Mouse (Mus musculus): ENCODE measurements around the gene Atp8a2.

Gene Atp8a2

DNA sequence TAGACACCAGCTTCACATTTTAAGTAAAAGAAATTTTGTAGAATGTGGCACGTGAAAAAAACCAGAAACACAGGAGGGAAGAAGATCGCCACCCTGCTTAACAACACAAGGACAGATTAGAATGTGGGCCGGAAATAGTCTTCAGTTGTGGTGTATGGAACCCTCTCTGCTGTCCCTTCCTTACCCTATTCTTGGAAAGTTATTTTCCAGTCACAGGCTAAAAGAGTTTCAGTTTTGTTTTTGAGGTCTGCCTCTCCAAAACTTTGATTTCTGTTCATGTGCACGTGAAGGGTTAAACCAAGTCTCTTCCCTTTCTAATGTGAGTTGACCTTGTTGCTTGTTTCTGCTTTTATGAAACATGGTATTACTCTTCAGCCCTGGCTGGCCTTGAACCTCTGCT, 501.8 kb downstream of the Atp8a2 start:
- DNase-seq: no peak

DNA sequence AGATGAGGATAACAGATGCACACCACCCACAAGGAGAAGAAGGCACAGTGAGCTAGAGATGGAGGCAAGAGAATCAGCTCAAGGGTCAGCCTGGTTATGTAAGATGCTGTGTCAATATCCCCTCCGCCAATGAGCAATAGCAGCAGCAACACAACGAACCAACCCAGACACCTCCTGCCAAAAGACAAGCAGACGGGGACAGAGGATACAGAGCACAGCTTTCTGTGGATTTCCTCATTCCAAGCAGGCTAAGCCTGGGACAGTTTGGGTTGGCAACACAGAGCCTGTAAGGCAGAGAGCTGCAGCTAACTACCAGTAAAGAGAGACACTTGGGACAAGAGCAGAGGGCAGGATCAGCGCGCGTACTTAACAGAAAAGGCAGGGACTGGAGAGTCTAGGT, 504.8 kb downstream of the Atp8a2 start:
- no peak for DNase-seq

DNA sequence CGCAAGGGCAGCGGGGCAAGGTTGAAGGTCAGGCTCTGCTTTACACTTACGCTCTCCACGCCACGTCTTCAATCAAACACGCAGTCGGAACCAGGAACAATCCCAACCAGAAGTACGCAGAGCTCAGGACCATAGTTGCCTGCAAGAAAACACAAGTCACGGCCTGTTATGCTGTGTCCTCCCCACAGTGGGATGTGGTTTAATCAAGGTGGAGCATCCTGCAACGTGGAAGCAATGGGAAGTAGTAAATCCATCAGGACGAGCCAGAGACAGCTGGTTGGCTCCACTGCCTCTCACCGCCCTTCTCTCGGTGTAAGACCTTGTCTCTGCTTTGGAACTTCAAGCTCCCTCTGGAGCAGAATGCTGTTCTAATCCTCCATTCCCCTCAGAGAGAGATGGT, 505.6 kb downstream of the Atp8a2 start:
- DNase-seq: no peak

DNA sequence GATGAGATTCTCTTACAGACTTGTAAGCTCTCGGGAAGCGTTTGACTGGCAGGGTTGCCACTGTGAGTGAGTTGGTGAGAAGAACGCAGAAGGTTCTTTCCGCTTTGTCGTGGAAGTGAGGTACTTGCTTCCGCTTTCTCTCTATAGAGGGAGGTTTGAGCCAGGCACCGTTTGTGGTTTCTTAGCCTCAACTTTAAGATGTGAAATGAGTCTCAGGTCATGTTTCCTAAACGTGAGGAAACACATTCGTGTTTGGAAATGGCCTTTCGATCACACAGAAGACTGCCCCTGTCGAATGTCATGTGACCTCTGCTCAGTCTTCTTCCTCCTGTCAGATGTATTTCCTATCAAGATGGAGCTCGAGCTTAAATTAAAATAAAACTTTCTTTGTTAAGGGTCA, 506.0 kb downstream of the Atp8a2 start:
- DNase-seq: no peak

DNA sequence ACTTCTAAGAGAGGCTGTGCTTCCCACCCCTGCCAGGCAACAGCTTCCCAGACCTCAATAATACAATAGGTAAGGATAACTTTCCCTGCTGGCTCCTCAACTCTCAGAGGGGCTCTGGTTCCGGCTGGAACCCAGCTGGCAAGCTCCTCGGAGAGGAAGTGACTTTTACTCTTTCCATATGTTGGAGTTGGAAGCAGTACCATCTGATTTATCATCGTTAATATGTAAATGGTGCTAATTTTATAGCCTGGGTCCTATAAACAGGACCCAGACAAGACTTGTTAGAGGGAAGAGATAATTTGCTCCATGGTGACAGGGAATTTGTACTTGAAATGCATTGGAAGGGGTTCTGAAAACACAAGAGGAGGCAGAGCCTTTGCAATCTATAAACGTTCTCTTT, 507.4 kb downstream of the Atp8a2 start:
- no peak for DNase-seq

DNA sequence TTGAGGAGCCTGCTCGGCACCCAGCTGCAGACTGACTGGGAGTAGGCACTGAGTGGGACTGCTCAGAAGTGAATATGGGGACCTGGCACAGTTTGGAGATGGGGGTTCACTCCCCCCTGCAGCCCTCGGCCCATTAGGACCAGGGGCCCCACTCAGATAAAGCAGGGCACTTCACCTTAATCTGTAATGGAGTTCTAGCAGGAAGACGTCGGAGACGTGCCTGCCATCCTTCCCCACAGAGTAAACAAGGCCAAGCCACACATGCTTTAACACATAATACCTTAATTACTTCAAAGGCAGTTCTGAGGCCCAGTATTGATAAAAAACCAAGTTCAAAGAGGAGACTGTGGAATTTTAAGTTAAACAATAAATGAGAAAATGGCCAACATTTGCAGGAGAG, 510.8 kb downstream of the Atp8a2 start:
- DNase-seq: no peak

DNA sequence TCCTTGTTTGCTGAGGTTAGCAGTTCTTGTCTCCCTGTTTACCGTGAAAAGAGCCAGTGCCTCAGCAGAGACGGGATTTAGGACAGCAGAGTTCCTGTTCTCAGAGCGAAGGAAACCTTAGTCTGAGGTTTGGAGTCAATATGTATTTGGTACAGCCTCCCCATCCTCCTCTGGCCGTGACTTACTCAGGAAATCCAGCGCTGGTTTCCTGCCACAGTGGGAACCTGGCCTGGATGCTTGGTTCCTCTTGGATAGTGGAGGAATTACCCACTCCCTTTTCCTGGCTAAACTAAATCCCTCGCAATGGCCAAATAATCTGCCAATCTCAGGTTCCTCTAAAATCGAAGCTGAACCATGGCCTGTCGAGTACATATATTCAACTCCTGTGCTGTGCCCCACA, 511.6 kb downstream of the Atp8a2 start:
- no peak for DNase-seq

DNA sequence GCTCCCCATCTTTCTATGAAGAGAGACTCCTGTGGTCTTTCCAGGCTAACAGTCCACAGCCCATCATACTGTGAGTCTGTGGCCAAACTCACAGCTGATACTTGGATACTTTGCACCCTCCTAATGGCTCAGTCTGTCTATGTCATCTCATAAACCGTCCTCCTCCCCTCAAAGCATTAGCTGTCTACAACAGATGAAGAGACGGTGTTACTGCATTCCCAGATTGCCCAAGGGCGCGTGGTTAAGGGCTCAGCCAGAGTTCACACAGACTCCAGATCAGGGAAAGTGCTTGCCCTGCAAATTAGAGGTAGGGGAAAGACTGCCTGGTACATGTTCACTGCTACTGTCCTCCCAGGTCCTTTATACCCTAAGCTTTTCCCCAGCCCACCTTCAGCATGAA, 515.1 kb downstream of the Atp8a2 start:
- DNase-seq: no peak

DNA sequence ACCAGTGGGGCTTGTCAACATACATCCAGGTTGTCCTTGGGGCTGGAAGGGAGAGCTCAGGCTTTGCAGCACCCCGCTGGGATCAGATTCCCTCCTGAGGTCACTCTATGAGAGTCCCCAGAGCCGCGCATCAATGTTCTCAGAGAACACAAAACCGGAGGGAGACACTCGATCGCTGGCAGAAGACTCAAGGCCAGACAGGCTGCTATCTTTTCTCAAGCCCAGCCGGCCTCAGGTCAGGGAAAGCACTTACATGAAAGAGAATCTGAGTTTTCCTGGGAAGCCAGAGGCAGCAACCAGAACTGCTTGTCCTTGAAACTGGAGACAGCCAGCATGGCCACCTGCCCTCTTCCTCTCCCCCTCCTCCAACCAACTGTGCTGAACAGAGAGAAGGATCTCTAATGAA, 519.4 kb downstream of the Atp8a2 start:
- DNase-seq: no peak

DNA sequence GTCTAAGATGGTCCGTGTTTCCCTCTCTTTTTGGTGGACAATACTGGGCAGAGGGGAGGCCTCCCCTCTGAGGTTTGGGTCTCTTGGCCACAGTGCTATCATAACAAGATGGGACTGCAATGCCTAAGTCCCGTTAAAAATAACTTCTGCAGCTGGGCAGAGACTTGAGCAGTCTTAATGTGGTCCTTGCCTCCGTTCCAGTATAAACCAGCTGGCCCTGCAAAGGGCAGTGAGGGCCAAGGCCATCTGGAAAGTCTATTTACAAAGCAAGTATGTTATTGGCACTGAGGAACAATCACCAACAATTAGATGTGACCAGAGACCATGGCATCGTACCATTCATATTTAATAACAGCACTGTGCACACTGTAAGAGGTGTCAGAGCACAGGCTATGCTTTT, 521.6 kb downstream of the Atp8a2 start:
- no peak for DNase-seq

DNA sequence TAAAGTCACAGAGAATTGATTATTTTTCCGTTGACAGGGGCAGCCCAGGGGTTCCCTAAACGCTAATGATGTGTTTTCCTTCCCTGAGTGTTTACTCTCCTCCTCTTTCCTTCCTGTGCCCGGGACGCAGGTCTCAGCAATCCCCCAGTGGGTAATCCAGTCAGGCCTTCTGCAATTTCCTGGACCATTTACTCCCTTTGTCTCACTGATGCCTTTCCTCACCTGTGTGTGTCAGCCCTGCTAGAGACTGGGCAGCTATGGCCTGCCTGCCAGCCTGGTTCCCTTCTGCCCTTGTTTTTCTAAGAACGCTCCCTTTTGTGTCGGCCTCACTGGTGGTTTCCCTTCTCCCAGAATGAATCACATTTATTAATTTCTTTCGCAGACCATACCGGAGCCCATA, 522.4 kb downstream of the Atp8a2 start:
- no peak for DNase-seq

DNA sequence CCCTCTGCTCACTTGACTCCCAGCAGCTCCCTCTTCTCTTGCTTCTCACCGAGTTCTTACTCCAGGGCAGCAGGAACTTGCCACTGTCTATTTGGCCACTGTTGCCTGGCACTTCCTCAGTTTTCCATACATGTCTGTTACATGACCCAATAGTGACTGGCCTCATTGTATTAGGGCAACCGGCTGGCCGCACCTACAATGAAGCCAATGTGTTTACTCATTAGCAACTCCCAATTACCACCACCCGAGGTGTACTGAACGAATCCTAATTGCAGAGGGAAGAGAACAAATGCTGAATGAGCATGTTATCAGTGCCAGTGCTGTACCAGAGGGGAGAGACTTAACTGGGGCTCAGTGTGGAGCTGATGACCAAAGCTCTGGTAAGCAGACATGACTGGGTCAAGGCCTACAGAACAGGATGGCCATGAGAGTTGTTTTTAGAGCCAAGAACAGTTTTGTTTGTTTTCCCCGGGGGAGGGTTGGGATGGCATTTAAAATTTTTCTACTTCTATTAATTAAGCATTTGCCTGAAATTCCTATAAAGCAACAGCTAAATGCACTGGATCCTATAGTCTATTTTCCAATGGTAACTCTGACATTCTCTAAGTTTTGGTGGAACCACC, 524.0 kb downstream of the Atp8a2 start:
- DNase-seq: no peak

DNA sequence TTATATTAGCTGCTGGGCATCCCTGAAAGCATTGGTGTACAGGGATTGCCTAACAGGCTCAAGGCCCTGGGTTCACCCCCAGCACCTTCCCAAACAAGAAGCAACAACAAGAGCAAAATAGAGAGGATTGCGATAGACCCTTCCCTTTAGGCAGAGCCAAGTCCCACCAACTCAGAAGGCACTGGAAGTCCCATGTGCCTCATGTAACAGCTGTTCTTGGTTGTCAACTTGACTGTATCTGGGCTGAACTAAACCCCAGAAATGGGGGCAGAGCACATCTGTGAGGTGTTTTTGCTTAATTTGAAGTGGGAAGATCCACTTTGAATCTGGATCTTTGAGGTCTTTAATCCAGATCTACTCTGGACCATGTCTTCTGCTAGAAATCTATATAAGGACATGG, 539.9 kb downstream of the Atp8a2 start:
- DNase-seq: no peak

DNA sequence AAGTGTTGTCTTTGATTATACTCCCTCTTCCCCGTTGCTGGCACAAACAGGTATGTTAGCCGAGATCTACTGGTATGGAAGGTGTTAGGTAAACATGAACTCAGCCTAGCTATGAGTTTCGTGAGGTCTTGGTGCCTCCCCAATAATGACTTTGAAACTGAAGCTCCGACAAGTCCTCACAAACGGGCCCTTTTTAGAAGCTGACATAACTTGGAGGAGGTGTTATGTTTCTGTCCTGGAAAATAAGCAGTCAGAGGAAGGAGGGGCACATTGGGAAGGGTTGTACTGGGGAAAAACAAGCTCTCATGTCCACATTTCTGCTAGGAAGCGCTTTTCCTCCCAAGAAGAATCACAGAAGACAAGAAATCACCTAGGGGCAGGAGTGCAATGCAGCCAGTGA, 540.4 kb downstream of the Atp8a2 start:
- no peak for DNase-seq

DNA sequence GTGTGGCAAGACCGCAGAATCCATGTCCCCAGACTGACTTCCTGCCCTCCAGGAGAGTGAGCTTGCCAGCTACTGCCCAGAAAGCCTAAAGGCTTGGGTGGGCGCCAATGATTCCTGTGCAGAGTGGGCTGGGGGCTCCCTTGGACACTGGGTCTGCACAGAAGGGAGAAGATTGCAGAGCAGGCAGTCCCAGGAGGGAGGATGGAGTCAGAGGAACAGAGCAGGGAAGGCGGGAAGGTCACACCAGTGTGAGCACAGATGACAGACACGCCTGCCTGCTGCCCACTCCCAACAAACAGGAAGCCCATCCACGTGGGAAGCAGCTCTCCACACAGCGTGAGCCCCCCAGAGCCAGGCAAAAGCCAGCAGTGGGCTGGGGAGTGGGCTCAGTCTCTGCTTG, 547.6 kb downstream of the Atp8a2 start:
- DNase-seq: no peak

DNA sequence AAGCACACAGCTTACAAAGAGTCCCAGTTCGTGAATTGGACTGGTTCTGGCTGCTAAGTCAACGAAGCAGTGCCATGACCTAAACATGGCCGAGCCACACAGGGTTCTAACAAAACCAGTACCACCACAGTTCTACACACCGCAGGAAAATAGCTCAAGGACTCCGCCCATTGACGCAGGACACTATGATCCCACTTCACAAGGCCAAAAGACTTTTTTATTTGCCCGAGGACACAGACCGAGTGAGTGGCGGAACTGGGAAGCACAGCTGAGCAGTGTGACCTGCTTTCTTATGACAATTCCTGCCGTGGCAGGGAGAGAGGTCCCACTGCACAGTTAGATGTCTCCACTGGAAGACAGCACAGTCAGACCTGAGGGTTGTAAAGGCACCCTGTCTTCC, 548.4 kb downstream of the Atp8a2 start:
- no peak for DNase-seq

DNA sequence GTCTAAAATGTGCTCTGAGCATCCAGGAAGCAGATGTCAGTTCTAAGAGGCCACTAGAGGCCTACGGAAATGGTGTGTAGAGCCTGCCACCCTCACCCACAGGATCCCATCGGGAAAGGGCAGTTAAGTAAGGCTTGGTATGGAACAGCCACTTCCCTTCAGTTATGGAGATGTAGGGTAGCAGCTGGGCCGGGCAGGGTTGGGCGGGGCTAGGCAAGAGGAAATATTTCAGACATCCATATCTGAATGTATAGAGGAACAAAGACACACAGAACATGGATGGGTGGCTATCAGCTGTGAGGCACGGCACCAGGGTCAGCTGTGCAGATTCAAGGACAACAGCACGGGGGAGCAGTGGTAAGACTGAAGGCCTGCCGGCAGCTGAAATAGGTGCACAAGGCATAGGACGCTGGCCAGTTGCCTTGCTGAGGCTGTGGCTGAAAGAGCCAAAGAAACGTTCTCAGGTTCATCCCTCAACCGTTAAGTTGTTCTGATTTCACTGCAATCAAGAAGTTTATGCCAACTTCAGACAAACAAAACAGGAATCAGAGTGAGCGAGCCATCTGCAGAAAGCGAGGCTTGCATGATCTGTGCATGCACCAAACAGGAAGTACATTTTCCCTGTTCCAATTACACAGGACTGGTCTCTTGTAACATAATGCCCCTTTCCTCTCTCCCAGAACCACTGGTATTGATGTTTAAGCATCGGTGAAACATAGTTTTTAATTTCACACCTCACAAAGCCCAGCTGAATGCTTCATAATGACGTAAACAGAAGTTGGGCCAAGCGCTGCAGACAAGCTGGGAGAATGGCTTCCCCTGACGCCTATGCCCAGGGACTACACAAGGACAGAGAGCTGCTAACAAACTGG, 549.9 kb downstream of the Atp8a2 start:
- no peak for DNase-seq

DNA sequence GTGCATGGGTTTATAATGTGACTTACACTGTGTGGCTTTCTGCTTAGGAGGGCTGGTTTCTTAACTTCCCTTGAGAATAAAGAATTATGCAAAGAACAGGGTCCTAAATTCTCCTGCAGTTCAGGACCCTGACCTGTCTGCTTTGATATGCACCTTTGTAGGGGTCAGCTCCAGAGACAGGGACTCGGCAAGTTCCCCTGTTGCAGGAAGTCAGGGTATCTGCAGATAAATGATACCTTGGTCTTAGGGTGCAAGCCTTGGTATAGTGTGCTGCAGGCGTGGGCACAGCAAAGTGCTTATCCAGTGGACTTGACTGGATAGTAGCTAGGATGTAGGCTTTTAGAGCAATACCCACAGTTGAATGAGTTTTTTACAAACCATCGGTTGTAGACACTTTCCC, 552.1 kb downstream of the Atp8a2 start:
- DNase-seq: no peak

DNA sequence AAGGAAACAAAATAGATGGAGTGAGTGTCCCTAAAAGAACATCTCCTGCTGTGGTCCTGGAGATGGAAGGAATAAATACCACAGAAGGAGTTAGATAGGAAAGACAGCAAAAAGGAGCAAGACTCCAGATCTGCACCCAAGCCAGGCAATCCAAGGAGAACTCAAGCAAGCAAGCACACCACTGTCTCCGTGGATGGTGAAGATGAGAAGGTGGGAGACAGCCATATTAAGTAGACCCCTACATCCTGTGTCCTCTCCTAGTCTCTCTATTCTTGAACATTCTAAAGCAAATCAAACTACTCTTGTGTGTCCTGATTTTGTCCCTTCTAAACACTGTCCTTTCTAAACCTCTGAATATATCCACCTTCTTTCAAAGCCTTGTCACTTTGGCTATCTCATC, 552.8 kb downstream of the Atp8a2 start:
- no peak for DNase-seq

DNA sequence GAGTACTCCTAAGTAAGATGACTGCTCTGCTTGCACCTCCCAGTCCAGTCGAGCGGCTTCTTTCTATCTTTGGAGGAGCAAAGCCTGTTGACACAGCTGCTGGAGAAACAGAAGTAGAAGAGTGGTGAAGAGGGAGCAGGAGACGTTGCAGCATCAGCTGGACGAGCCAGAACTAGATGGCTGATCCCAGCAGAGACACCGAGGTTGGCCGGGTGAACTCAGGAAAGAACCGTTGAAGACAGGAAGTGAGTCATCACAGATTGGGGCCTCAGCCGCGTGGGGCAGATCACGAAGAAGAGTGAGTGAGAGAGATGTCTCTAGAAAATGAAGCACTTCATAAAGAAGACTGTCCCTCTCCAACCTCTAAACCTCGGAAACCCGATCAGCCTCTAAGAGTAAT, 553.4 kb downstream of the Atp8a2 start:
- no peak for DNase-seq

DNA sequence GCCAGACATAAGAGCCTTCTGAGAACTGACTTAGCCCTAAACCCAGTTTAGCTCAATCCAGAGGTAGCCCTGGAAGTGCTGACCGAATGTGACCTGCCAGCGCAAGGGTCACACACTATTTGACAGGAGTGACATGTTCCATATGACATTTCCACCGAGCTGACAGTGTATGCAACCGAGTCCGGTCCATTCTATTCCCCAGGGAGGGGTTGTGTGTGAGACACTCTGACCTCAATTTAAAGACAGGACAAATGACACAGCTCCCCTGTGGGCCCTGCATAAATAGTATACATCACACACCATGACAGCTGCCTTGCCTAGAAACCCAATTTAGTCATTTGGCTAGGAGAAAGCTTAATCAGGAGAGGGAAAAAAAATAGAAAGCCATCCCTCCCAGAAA, 555.1 kb downstream of the Atp8a2 start:
- no peak for DNase-seq

DNA sequence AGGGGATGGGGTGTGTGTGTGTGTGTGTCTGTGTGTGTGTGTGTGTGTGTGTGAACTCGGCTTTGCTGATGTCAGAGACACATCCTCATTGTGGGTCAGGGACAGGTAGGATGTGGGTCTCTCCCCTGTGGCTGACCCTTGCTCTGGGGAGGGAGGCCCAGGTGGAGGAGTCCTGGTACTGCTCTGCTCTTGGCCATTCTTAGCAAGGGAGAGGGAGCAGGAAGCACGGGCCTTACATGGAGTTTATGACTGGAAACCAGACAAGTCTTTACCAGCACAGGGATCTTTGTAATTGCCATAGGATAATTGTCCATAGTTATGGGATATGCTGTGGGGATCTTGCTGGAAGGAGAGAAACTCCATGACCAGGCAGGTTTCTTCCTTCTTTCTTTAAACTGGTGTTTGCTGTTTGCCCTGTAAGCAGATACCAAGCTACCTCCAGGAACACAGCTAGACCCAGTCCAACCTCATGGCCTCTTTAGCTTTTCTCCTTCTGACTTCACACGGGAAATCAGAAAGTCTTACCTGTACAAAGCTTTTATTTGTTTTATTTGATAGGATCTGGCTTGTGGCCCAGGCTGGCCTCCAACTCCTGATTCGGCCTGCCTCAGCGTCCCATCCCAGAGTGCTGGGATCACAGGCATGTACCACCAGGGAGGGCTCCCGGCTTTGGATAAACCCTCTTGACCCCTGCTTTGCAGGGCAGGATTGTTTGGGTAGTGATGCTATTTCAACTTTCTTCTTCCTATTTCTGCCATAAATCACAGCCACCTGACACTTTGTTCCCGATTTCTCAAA, 557.9 kb downstream of the Atp8a2 start:
- DNase-seq: no peak

DNA sequence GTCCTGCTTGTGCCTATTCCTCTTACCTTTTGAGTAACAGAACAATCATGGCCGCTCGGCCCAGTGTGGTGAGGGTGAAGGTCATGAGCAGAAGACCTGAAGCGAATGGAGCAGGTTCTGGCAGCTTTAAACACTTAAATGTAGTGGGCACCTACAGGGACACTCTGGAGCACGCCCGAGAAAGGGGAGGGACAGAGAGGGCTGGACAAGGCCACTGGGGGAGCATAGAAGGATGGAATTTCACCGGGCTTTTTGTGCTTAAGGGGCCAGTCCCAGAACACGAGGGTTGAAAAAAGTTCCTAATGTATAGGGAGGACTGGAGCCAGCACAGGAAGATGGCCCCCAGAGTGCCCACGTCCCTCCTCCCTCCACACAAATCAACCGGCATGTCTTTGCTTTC, 563.0 kb downstream of the Atp8a2 start:
- DNase-seq: no peak

DNA sequence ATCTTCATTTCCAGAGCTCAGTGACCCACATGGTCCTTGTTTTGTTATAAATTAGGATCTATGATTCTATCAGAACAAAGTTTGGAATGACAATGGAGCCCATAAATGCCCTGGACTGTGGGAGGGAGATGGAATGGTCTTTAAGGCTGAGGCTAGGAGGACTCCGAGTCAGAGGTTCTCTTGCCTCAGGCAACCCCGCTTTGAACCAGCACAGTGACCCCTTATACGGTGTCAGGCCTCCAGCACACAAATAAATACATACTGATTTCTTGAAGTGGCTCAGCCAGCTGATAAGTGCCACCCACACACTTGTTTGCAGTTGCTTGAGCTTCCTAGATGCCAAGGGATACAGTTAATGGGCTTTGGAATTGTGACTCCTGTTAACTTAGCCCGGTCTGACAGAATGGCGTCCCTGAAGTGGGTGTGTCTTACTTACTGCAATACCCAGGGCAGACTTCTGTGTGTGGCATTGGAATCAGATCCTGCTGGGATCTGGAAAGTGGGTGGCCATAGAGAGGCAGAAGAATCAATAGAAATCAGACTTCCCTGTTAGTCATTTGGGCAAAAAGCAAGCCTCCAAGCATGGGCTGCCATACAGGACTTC, 563.6 kb downstream of the Atp8a2 start:
- no peak for DNase-seq

Measured in cerebellum, adult 9-10 months (tissue).